Mouse (Mus musculus) ES-E14 (cell line): Measurements from ENCODE around the gene Adamtsl3.

Experiments used
- CHD2 ChIP-seq: IDR thresholded peaks from 2 replicates; pipeline ENCODE4 v1.6.1; 2014; ENCODE audit warnings: mild to moderate bottlenecking, low read depth, low read length, inconsistent platforms
- HCFC1 ChIP-seq: IDR thresholded peaks from 2 replicates; pipeline ENCODE4 v1.6.1; 2012; ENCODE audit warnings: low read length, inconsistent platforms, borderline replicate concordance; ENCODE audit not compliant: insufficient read depth

DNA sequence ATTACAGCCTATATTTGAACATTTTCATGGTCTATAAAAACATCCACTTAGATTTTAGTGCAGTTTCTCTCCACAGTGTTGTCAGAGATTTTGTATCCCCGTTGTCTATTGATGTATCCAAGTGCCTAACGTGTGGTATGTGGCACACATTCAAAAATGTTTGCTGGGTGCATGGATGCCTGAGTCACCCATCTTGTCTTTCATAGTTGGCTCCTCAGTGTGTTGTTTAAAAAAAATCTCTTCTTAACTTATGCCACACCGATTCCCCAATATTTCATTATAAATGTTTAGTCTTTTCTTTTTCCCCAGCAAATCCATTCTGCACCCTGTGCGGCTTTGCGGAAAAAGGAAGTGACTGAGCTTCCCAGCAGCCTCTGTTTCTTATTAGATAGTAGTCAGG is 23.7 kb downstream of the Adamtsl3 start:
- TF ChIP-seq HCFC1 (no peak), CHD2 (no peak)
